Mouse (Mus musculus) Muller cell, postnatal 12 days (primary cell): ENCODE results near the gene Gm20390.

Source experiments
- DNase-seq: peaks from one replicate; pipeline ENCODE4 v3.0.0-alpha.2; 2015; ENCODE audit errors: inconsistent ontology term

Gm20390 gene

GRCm38 (mm10) chr11:93968005-93968847 lies at the start of gene Gm20390, which contains the start of gene Nme1:
TSS of gene Gm20390 (minus strand) at chr11:93968293.
TSS of gene Nme1 (minus strand) at chr11:93968521.
- peak; percentile 99 for DNase-seq

DNA sequence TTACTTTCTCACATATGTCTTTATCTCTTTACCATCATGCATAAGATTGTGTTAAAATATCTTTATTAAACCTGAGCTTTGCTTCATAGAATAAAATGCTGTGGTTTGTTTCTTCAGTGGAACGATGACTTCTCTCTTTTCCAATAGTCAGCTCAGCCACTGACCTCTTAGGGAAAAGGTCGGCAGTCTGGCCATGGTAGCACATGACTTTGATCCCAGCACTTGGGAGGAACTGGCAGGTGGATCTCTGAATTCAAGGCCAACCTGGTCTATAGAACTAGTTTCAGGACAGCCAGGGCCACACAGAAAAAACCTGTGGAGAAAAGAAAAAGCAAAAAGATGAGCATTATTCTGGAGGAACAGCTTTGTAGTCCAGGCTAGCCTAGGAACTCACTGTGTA lies 35.3 kb upstream of the Gm20390 start:
- DNase-seq = no peak

DNA sequence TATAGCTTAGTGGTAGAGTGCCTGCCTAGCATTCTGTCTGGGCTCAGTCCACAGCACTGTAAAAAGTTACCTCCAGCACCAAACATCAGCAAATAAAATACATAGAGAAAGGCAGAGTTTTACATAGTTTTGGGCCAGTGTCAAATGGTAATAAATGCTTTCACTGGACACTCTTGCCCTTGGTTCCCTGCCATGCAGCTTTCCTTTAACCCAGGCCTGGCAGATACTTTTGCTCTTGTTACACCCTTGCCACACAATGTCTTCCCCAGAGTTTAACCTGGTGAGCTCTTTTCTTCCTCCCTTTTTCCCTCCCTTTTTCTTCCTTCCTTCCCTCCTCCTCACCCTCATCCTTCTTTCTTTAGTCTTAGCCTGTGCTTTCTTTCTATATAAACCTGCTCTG lies 31.2 kb upstream of the Gm20390 start:
- DNase-seq = no peak

GRCm38 (mm10) chr11:93997141-93997775 lies 29.2 kb upstream of the Gm20390 start:
- DNase-seq = peak; percentile 51

- peak; percentile 68 for DNase-seq
Observed at GRCm38 (mm10) chr11:93996306-93997140, 28.4 kb upstream of the Gm20390 start.

DNA sequence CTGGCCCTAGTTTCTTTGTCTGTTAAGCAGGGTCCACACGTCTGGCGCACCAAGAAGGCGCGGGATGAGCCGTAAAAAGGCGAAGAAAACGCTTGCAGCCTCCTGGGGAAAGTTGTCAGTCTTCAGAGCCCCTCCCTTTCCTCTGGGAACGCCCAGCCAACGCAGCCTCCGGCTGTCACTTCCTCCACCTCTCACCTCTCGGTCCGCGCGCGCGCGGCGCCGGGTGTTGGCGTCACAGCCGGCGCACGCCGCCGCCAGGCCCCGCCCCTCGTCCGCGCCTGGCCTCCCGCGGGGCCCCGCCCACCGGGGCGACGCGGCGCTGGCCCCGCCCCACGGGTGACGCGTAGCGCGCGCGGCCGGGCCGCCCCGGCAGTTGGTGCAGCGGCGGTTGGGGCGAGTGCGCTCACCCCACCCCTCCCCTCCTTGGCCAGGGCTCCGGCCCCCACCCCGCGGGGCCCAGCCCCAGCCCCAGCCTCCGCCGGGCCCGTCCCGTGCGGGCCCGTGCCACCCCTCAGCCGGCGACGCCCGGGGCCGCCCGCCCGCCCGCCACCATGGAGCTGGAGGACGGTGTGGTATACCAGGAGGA lies 27.7 kb upstream of the Gm20390 start, which contains the start of gene Spag9:
Gene Spag9 (plus strand): TSS at position 372 of the 586 bp plus-strand sequence.
- DNase-seq = peak; percentile 98

GRCm38 (mm10) chr11:93995111-93995719 lies 27.1 kb upstream of the Gm20390 start:
- DNase-seq = peak; percentile 96

GRCm38 (mm10) chr11:93994531-93994930 lies 26.4 kb upstream of the Gm20390 start:
- no peak for DNase-seq

GRCm38 (mm10) chr11:93988328-93989062 lies 20.4 kb upstream of the Gm20390 start:
- DNase-seq = no peak

- peak; percentile 8 for DNase-seq
Observed at GRCm38 (mm10) chr11:93987625-93988327, 19.7 kb upstream of the Gm20390 start.

DNA sequence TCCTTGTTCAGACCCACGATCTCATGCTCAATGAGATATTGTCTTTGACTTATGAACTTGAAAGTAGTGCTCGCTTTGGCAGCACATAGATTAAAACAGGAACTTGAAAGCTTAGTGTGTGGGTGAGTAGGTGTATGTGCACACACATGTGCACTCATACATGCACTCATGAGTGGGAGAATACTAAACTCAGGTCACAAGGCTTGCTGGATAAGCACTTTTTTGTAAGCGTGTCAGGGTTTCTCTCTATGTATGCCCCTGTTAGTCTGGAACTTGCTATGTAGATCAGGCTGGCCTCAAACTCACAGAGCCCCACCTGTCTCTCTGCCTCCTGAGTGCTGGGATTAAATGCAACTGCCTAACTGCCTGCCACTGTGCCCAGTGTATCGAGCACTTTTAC lies 18.9 kb upstream of the Gm20390 start:
- no peak for DNase-seq

DNA sequence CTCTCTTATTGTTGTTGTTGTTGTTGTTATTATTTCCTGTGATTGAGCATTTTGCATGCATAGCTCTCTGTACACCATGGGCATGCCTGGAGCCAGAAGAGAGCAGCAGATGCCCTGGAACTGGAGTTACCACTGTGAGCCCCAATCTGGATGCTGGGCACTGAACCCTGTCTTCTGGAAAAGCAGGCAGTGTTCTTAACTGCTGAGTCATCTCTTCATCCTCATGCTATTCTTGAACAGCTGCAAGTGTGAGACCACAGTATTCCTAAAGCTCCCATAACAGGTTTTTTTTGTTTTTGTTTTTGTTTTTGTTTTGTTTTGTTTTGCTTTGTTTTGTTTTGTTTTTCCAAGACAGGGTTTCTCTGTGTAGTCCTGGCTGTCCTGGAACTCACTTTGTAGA lies 18.2 kb upstream of the Gm20390 start:
- DNase-seq = no peak

GRCm38 (mm10) chr11:93985265-93985664 lies 17.2 kb upstream of the Gm20390 start:
- no peak for DNase-seq

DNA sequence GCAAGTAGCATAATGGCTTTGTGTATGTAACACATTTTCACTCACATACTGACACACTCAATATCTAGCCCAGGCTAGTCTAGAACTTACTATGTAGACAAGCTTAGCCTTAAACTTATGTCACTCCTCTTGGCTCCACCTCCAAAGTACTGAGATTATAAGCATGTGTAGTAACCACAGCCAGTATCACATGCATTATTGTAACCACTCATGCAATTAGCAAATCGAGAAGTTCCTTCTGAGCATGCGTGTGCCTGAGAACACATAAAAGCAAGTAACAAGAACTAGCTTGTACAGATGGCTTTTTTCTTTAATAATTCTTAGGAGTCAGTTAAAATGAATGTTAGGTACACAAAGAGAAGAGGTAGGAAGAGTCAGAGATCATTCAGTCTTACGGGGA lies 16.5 kb upstream of the Gm20390 start:
- DNase-seq = no peak

DNA sequence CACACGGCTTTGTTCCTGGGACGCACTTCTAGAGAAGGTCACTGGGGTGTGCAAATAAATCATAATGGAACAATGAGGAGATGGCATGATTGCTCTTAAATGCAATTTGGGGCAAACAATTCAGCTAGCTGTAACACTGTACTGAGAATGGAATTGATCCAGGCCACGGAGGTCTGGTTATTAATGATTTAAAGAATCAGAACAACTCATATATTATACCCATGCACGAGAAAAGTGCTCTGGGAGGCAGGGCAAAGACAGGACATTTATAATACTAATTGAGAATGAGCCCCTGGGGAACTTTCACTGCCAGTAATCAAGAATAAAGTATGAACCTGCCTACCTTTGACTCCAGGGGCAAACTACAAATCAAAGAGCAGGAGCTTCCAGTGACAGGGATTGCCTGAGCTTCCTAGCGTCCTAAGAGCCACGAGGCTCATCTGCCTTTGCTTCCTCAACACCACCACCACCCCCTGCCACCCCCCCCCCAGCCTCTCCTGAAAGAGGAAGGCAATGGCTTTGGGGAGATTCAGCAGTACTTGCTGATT lies 11.5 kb upstream of the Gm20390 start:
- no peak for DNase-seq

DNA sequence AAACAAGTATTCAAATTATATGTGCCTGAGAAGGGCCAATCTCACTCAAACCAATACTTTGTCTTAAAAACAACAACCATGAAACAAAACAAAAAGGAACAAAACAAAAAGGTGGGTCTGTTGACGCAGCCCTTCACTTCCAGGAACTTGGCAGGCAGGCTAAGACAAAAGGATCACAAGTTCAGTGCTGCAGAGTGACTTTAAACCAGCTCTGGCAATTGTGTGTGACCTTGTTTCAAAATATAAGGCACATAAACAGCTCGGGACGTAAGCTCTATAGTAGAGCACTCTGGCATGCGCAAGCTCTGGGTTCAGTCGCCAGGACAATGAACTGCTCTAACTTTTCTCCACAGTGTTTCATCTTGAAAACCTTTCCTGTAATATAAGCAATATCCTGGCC lies 4.9 kb upstream of the Gm20390 start:
- no peak for DNase-seq

GRCm38 (mm10) chr11:93969799-93970198 lies 1.7 kb upstream of the Gm20390 start:
- no peak for DNase-seq

DNA sequence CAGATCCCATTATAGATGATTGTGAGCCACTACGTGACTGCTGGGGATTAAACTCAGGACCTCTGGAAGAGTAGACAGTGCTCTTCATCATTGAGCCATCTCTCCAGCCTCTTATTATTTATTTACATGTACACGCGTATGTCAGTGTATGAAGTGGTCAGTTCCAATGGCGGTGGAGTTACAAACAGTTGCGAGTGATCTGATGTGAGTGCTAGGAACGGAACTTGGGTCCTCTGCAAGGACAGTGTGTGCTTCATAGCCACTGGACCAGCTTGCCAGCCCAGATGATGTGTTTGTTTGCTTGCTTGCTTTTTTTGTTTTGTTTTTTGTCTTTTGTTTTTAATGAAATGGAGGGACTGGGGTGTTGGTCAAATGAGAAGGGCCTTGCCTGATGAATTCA lies 1.1 kb upstream of the Gm20390 start:
- DNase-seq = no peak

GRCm38 (mm10) chr11:93968848-93969128 lies 695 bp upstream of the Gm20390 start:
- DNase-seq = no peak

- no peak for DNase-seq
Observed at GRCm38 (mm10) chr11:93967381-93967780, 712 bp downstream of the Gm20390 start.
